Mouse (Mus musculus) central nervous system, embryonic 14 days (tissue): ENCODE data around the gene Olfr480. TPM values are rescaled to one million over a fixed set of nuclear protein-coding genes. Genes with fewer than 3 reads are reported as not detected.

Experiments used
- polyA plus RNA-seq: library from polyadenylated mRNA; depleted of rRNA; stranded (reverse); fragments of >200 nt; gene quantifications from 2 replicates; pipeline ENCODE4 v1.2.3, GENCODE M21; 2012; rRNA removed

Olfr480 gene
- not detected in 2 replicates for polyA plus RNA-seq

GRCm38 (mm10) chr7:108067246-108067645, at the start of gene Olfr480:
Olfr480 (minus strand) TSS chr7:108067346.

GRCm38 (mm10) chr7:108100549-108100948, 33.4 kb upstream of the Olfr480 start, which contains the start of gene Olfr483:
Olfr483 (plus strand) TSS chr7:108100849.

GRCm38 (mm10) chr7:108097486-108097885, 30.3 kb upstream of the Olfr480 start, which contains the start of gene Olfr482:
Olfr482 (minus strand) TSS chr7:108097586.

GRCm38 (mm10) chr7:108079555-108079954, 12.4 kb upstream of the Olfr480 start, which contains the start of gene Olfr481:
Olfr481 (plus strand) TSS chr7:108079855.

GRCm38 (mm10) chr7:108050393-108050792, 16.8 kb downstream of the Olfr480 start, which contains the start of gene Olfr479:
Olfr479 (plus strand) TSS chr7:108050693.

GRCm38 (mm10) chr7:108033889-108034288, 33.3 kb downstream of the Olfr480 start, which contains the start of gene Olfr478:
Olfr478 (minus strand) TSS chr7:108033989.

Other genes starting within 250 kb of the Olfr480 start
- gene Olfr469, start 241.8 kb downstream of the Olfr480 start, polyA plus RNA-seq, result not detected in 2 replicates
- not detected in 2 replicates for gene Olfr470, start 219.9 kb downstream of the Olfr480 start, polyA plus RNA-seq
- gene Olfr472, start 169.4 kb downstream of the Olfr480 start, polyA plus RNA-seq, result not detected in 2 replicates
- not detected in 2 replicates for gene Olfr473, start 136.9 kb downstream of the Olfr480 start, polyA plus RNA-seq
- not detected in 2 replicates for gene Olfr474, start 112.7 kb downstream of the Olfr480 start, polyA plus RNA-seq
- gene Olfr476, start 102.5 kb downstream of the Olfr480 start, polyA plus RNA-seq, result not detected in 2 replicates
- gene Olfr477, start 80.7 kb downstream of the Olfr480 start, polyA plus RNA-seq, result not detected in 2 replicates
- gene Olfr478, start 33.4 kb downstream of the Olfr480 start, polyA plus RNA-seq, result not detected in 2 replicates
- gene Olfr479, start 16.7 kb downstream of the Olfr480 start, polyA plus RNA-seq, result not detected in 2 replicates
- not detected in 2 replicates for gene Olfr481, start 12.5 kb upstream of the Olfr480 start, polyA plus RNA-seq
- gene Olfr482, start 30.2 kb upstream of the Olfr480 start, polyA plus RNA-seq, result not detected in 2 replicates
- not detected in 2 replicates for gene Olfr483, start 33.5 kb upstream of the Olfr480 start, polyA plus RNA-seq
- not detected in 2 replicates for gene Olfr484, start 60.1 kb upstream of the Olfr480 start, polyA plus RNA-seq
- gene Olfr485, start 92.5 kb upstream of the Olfr480 start, polyA plus RNA-seq, result not detected in 2 replicates
- not detected in 2 replicates for gene Olfr486, start 105.4 kb upstream of the Olfr480 start, polyA plus RNA-seq
- not detected in 2 replicates for gene Olfr487, start 147.3 kb upstream of the Olfr480 start, polyA plus RNA-seq
- not detected in 2 replicates for gene Olfr488, start 191.0 kb upstream of the Olfr480 start, polyA plus RNA-seq
- gene Olfr490, start 221.6 kb upstream of the Olfr480 start, polyA plus RNA-seq, result not detected in 2 replicates
- not detected in 2 replicates for gene Olfr491, start 246.1 kb upstream of the Olfr480 start, polyA plus RNA-seq